Mouse (Mus musculus): ENCODE data around the gene Rpgr. TPM values are rescaled to one million over a fixed set of nuclear protein-coding genes. Genes with fewer than 3 reads are reported as not detected.
A peak's percentile ranks its signal among the peaks of the same experiment; 100 is the strongest.

Rpgr gene
- total and polyA plus RNA-seq, 2 experiments from 2014 or later: 7.6 to 12.7 TPM

GRCm38 (mm10) chrX:10073966-10074365 lies 142.8 kb downstream of the Rpgr start:
- Histone ChIP-seq H3K4me2 (ENCODE audit: low read depth, low read length) (no peak overlapping the region), H3K4me1 (ENCODE audit: control insufficient read depth, insufficient read depth) (no peaks in the 10 kb centered on the region), H3K4me3 (ENCODE audit: low read depth, low read length) (no peak overlapping the region), H3K9me3 (replicated peaks; ENCODE audit: control insufficient read depth, low read length) (no peaks in the 10 kb centered on the region), H3K27ac (ENCODE audit: low read depth) (no peak overlapping the region), H3K9ac (replicated peaks; ENCODE audit: low read depth, low read length) (no peak overlapping the region), H3K27me3 (ENCODE audit: control insufficient read depth, insufficient read depth, low read length) (no peaks in the 10 kb centered on the region), H3K36me3 (replicated peaks; ENCODE audit: control insufficient read depth, insufficient read depth, low read length) (no peaks in the 10 kb centered on the region)
- DNase-seq (ENCODE audit: low spot score): no peak
- no peak for ATAC-seq (ENCODE audit: insufficient read depth, low read depth)
- 68% methylated on average over 3 of the region's 3 CpGs for WGBS
- TF ChIP-seq CTCF (IDR thresholded peaks at IDR 0.05; ENCODE audit: low read depth): no peak
- TF ChIP-seq EP300 (IDR thresholded peaks at IDR 0.05; ENCODE audit: low read depth): no peak

- no peak overlapping the region for H3K4me2 ChIP-seq (ENCODE audit: low read depth, low read length)
- H3K27me3 ChIP-seq (ENCODE audit: control insufficient read depth, insufficient read depth, low read length): no peaks in the 10 kb centered on the region
- WGBS: 58% methylated on average over 2 of the region's 2 CpGs
- H3K4me1 ChIP-seq (ENCODE audit: control insufficient read depth, insufficient read depth): no peaks in the 10 kb centered on the region
- no peak overlapping the region for H3K27ac ChIP-seq (ENCODE audit: low read depth)
- no peak overlapping the region for H3K4me3 ChIP-seq (ENCODE audit: low read depth, low read length)
- no peaks in the 10 kb centered on the region for H3K36me3 ChIP-seq (replicated peaks; ENCODE audit: control insufficient read depth, insufficient read depth, low read length)
- DNase-seq (ENCODE audit: low spot score) (no peak), ATAC-seq (ENCODE audit: insufficient read depth, low read depth) (no peak)
- no peaks in the 10 kb centered on the region for H3K9me3 ChIP-seq (replicated peaks; ENCODE audit: control insufficient read depth, low read length)
- H3K9ac ChIP-seq (replicated peaks; ENCODE audit: low read depth, low read length): no peak overlapping the region
- TF ChIP-seq EP300 (IDR thresholded peaks at IDR 0.05; ENCODE audit: low read depth) (no peak), CTCF (IDR thresholded peaks at IDR 0.05; ENCODE audit: low read depth) (no peak)
Observed at GRCm38 (mm10) chrX:10071529-10071928, 145.2 kb downstream of the Rpgr start.

- Histone ChIP-seq H3K4me1 (ENCODE audit: control insufficient read depth, insufficient read depth) (no peaks in the 10 kb centered on the region), H3K27ac (ENCODE audit: low read depth) (no peak overlapping the region), H3K36me3 (replicated peaks; ENCODE audit: control insufficient read depth, insufficient read depth, low read length) (no peaks in the 10 kb centered on the region), H3K27me3 (ENCODE audit: control insufficient read depth, insufficient read depth, low read length) (no peaks in the 10 kb centered on the region), H3K4me2 (ENCODE audit: low read depth, low read length) (no peak overlapping the region), H3K9me3 (replicated peaks; ENCODE audit: control insufficient read depth, low read length) (no peaks in the 10 kb centered on the region), H3K4me3 (ENCODE audit: low read depth, low read length) (no peak overlapping the region), H3K9ac (replicated peaks; ENCODE audit: low read depth, low read length) (no peak overlapping the region)
- peak; percentile 8 for DNase-seq (ENCODE audit: low spot score)
- TF ChIP-seq EP300 (IDR thresholded peaks at IDR 0.05; ENCODE audit: low read depth) (no peak), CTCF (IDR thresholded peaks at IDR 0.05; ENCODE audit: low read depth) (peak; percentile 48)
- WGBS: 13% methylated on average over 6 of the region's 6 CpGs
- no peak for ATAC-seq (ENCODE audit: insufficient read depth, low read depth)
Observed at GRCm38 (mm10) chrX:10070689-10071088, 146.0 kb downstream of the Rpgr start.

GRCm38 (mm10) chrX:10069405-10069804 lies 147.3 kb downstream of the Rpgr start:
- Histone ChIP-seq H3K4me3 (ENCODE audit: low read depth, low read length) (no peak overlapping the region), H3K9ac (replicated peaks; ENCODE audit: low read depth, low read length) (no peak overlapping the region), H3K36me3 (replicated peaks; ENCODE audit: control insufficient read depth, insufficient read depth, low read length) (no peaks in the 10 kb centered on the region), H3K9me3 (replicated peaks; ENCODE audit: control insufficient read depth, low read length) (no peaks in the 10 kb centered on the region), H3K27me3 (ENCODE audit: control insufficient read depth, insufficient read depth, low read length) (no peaks in the 10 kb centered on the region), H3K4me2 (ENCODE audit: low read depth, low read length) (no peak overlapping the region), H3K27ac (ENCODE audit: low read depth) (no peak overlapping the region), H3K4me1 (ENCODE audit: control insufficient read depth, insufficient read depth) (no peaks in the 10 kb centered on the region)
- 51% methylated on average over 4 of the region's 4 CpGs for WGBS
- no peak for TF ChIP-seq CTCF (IDR thresholded peaks at IDR 0.05; ENCODE audit: low read depth)
- TF ChIP-seq EP300 (IDR thresholded peaks at IDR 0.05; ENCODE audit: low read depth): no peak
- no peak for ATAC-seq (ENCODE audit: insufficient read depth, low read depth)
- DNase-seq (ENCODE audit: low spot score): no peak

- H3K4me1 ChIP-seq (ENCODE audit: control insufficient read depth, insufficient read depth): no peaks in the 10 kb centered on the region
- WGBS: 63% methylated on average over 1 of the region's 1 CpGs
- DNase-seq (ENCODE audit: low spot score) (no peak), ATAC-seq (ENCODE audit: insufficient read depth, low read depth) (no peak)
- no peak for TF ChIP-seq EP300 (IDR thresholded peaks at IDR 0.05; ENCODE audit: low read depth)
- no peak for TF ChIP-seq CTCF (IDR thresholded peaks at IDR 0.05; ENCODE audit: low read depth)
- H3K27me3 ChIP-seq (ENCODE audit: control insufficient read depth, insufficient read depth, low read length): no peaks in the 10 kb centered on the region
- no peak overlapping the region for H3K4me3 ChIP-seq (ENCODE audit: low read depth, low read length)
- no peak overlapping the region for H3K9ac ChIP-seq (replicated peaks; ENCODE audit: low read depth, low read length)
- no peak overlapping the region for H3K4me2 ChIP-seq (ENCODE audit: low read depth, low read length)
- H3K9me3 ChIP-seq (replicated peaks; ENCODE audit: control insufficient read depth, low read length): no peaks in the 10 kb centered on the region
- H3K36me3 ChIP-seq (replicated peaks; ENCODE audit: control insufficient read depth, insufficient read depth, low read length): no peaks in the 10 kb centered on the region
- H3K27ac ChIP-seq (ENCODE audit: low read depth): no peak overlapping the region
Observed at GRCm38 (mm10) chrX:10063781-10064180, 152.9 kb downstream of the Rpgr start.

GRCm38 (mm10) chrX:10063361-10063760 lies 153.4 kb downstream of the Rpgr start:
- no peak overlapping the region for H3K9ac ChIP-seq (replicated peaks; ENCODE audit: low read depth, low read length)
- no peaks in the 10 kb centered on the region for H3K27me3 ChIP-seq (ENCODE audit: control insufficient read depth, insufficient read depth, low read length)
- ATAC-seq (ENCODE audit: insufficient read depth, low read depth) (no peak), DNase-seq (ENCODE audit: low spot score) (no peak)
- no peak overlapping the region for H3K4me2 ChIP-seq (ENCODE audit: low read depth, low read length)
- H3K4me3 ChIP-seq (ENCODE audit: low read depth, low read length): no peak overlapping the region
- H3K36me3 ChIP-seq (replicated peaks; ENCODE audit: control insufficient read depth, insufficient read depth, low read length): no peaks in the 10 kb centered on the region
- TF ChIP-seq CTCF (IDR thresholded peaks at IDR 0.05; ENCODE audit: low read depth): no peak
- H3K4me1 ChIP-seq (ENCODE audit: control insufficient read depth, insufficient read depth): no peaks in the 10 kb centered on the region
- no peak overlapping the region for H3K27ac ChIP-seq (ENCODE audit: low read depth)
- no peaks in the 10 kb centered on the region for H3K9me3 ChIP-seq (replicated peaks; ENCODE audit: control insufficient read depth, low read length)
- WGBS: 69% methylated on average over 2 of the region's 2 CpGs
